Mouse (Mus musculus): ENCODE measurements around the gene Wdr70.

Wdr70 gene

DNA sequence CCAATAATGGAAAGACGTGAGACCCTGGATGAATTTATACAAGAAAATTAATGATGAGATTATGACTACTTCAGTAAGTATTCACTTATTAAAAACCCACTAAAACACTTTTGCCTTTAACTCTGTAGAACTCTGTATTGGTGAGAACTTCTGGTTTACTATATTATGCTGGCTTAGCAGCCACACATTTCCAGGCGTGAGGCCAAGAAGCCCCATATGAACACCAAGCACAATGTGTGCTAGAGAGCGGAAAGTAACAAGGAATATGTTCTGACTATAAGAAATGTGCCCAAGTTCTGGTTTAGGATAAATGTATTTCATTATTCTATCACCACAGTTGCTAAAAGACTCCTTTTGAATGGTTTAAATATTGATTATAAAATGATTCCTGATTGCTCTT, 68.4 kb downstream of the Wdr70 start:
- no peak for DNase-seq (ENCODE audit: low read depth)

DNA sequence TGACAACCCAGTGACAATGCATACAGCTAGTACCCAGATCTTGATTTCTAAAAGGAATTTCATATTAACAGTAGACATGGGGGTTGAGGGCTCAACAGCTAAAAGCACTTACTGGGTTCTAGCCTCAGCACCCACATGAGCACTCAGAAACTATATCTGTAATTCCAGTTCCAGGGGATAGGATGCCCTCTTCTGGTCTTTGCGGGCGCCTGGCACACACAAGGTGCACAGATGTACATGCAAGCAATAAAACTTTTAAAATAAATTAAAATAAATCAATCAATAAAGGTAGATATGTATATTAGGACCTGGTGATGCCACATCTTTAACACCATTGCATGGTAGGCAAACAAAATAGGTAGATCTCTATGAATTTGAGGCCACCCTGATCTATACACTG, 71.5 kb downstream of the Wdr70 start:
- peak; percentile 36 for DNase-seq (ENCODE audit: low read depth)

DNA sequence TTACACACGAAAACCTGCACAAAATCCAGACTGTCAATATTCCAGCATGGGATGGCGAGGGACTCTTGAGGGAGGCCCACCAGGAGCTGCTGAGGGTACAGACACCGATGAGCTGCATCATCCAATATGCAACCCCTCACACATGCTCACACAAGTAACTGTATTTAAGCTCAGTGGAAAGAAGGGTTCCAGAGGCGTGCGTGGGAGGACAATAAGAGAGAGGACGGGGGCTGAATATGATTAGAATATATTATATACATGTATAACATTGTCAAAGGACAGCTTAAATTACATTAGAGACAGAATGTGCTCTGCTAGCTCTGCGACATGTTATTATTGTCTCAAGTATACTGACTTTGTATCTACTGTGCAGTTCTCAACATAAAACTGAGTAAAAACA, 87.6 kb downstream of the Wdr70 start:
- no peak for DNase-seq (ENCODE audit: low read depth)

DNA sequence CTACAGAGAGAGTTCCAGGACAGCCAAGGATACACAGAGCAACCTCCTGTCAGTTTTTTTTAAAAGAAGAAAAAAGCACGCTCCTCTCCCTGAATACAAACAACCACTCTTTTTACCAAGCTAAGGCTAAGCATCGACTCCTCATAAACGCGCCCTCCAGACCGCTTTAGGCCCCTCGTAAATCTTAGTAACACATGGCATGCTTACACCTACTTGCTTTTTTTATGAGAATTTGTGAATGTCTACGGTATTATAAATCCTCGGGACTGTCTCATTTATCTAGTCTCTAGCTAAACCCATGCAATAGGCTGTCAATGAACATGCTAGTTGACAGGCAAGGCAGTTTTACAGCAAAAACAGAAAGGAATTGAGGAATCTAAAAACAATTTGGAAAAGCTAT, 91.6 kb downstream of the Wdr70 start:
- no peak for DNase-seq (ENCODE audit: low read depth)

DNA sequence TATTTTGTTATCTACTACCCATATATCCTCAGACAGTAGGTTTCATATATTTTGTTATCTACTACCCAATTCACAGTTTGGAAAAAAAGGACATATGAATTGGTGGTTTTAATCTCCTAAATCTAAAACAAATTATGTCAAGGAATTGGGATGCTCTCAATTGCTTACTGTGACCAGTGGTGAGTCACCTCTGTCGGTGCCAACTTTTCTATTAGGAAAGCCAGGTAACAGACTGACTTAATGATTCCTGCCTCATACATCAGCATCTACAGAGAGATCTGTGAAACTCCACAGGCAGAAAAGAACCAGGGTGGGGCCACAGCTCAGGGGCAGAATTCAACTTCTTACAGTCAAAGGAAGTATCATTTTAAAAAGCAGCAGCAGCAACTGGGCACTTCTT, 93.0 kb downstream of the Wdr70 start:
- DNase-seq (ENCODE audit: low read depth) = no peak

DNA sequence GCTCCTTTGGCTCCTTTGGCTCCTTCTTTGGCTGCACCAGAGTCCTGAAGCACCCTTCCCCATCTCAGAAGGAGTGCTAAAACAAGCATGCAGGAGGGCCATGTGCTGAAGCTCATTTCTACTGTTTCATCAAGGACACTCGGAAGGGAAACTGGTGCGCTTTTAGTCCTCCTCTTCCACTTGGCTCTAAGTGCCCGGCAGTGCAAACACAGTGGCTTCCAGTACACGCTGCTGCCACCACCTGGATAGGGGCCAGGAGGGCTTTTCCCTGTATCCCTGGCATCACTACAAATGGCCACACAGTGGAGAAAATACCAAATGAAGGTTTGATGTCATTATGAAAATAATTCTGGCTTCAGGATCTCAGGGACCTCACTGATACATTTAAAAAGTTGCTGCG, 93.5 kb downstream of the Wdr70 start:
- DNase-seq (ENCODE audit: low read depth) = no peak

DNA sequence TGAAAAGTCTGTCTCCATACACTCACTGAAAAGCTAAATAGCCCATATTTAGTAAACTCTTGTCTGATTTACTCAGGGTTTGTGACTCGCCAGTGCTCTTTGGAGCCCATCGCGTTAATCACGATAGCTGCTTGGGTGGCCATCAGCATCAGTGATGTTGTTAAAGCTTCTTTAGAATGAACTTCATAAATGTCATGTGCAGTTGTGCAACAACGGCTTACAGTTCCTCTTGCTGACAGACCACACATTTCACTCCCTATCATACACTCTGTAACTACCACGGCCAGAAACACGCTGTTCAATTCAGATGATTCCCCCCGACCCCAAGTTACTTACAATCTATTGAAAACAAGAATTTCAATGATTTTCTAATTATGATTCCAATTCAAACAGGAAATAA, 95.2 kb downstream of the Wdr70 start:
- DNase-seq (ENCODE audit: low read depth) = peak; percentile 44

DNA sequence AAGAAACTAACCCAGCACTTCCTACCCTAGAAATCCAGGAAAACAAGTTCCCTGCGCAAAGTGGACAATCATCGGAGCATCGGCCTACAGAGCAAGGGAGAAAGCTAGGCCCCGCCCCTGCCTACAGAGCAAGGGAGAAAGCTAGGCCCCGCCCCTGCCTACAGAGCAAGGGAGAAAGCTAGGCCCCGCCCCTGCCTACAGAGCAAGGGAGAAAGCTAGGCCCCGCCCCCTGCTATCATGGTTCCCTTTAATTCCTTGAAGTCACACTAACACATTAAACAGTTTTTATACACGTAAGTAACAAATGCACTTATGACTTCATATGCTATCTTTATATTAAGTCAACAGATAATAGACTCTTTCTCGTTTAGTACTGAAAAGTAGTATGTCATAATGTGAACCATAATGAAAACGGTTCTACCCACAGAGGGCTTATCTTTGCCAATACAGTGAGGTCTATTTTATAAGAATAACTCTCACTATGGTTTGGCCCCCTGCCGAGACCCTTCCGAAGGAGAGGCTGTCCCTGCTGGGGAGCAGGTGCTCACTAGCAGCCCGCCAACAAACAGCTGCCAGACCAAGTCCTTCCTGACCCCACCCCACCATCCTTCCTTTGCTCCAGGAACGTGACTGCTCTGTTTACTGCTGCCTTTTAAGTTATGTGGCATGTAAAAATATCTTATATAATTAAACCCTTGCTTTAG, 100.0 kb downstream of the Wdr70 start:
- peak; percentile 93 for DNase-seq (ENCODE audit: low read depth)

DNA sequence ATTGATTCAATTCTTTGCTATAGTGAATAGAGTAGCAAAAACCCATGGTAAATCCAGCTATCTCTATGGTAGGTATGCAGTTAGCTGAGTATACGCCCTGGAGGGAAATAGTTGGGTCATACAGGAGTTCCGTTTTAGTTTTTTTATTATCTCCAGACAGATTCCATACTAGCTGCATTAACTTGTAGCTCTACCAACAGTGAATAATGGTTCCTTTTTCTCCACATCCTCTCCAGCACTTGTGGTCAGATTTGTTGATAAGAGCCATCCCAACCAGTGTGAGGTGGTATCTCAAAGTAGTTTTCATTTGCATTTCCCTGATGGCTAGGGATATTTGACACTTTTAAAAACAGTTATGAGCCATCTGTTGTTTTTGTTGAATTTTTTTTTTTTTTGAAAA, 100.9 kb downstream of the Wdr70 start:
- peak; percentile 96 for DNase-seq (ENCODE audit: low read depth)

DNA sequence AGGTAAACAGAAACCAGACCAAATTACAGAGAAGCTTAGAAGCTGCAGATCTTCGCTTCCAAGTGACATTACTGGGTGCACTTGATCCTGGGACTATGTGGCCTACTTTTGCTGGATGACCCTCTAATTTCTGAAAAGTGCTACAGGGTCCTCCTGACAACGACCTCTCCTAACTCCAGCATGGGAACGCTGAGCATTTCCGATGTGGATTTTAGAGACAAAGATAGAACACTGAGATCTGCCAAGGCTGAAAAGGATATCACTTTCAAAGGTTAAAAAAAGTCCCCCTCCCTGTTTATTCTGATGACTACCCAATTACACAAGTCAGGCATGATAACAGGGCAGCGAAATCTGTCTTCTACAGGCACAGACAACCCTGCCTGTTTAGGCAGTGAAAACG, 105.3 kb downstream of the Wdr70 start:
- DNase-seq (ENCODE audit: low read depth) = no peak

DNA sequence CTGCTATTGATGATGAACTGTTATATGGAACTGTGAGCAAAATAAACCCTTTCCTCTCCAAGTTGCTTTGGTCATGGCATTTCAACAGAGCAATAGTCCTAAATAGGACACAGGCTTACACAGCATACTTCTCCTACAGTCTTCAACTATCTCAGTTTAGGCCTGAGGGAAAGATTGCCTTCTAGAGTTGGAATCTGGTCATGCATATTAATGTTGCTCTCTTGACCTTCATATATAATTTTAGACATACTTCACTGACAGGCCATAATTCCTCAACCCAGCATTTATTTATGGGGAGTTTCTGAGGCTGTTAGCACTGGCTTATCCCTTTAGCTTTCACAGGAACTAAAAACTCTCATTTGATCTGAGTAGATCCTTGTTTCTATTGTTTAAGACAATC, 108.9 kb downstream of the Wdr70 start:
- no peak for DNase-seq (ENCODE audit: low read depth)

DNA sequence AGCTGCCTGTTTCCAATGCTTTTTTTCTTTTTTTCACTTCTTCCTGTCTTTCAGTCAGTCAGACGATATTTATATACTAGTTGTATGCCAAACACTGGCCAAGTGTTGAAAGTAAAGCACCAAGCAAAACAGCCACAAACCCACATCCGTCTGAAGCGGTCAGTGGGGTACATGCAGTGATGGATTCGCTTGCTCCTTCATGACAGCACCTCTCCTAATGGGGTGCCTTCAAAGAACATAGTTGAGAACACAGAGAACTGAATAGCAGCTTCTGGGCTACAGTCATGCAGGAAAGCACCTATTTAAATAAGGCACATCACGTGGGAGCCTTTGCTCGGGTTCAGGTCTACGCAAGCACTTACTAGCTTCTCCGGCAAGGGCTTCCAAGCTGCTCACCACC, 111.6 kb downstream of the Wdr70 start:
- DNase-seq (ENCODE audit: low read depth) = no peak

DNA sequence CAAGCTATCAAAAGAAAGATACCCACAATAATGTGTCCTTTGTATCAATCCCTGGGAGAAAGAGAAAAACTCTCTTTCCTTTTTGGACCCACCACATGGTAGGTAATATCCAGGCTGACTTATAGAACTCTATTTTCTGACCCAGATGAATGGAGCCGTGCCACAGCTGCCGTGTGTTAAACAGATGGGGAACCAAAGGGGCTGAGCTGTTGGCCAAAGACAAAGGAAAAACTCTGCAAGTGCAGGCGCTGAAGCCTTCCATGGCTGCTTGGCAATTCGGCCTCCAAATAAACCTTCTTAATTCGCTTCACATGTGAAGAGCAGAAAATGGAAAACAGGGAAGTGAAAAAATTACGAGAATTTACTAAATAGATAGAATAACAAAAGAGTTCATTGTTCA, 112.7 kb downstream of the Wdr70 start:
- DNase-seq (ENCODE audit: low read depth) = no peak

DNA sequence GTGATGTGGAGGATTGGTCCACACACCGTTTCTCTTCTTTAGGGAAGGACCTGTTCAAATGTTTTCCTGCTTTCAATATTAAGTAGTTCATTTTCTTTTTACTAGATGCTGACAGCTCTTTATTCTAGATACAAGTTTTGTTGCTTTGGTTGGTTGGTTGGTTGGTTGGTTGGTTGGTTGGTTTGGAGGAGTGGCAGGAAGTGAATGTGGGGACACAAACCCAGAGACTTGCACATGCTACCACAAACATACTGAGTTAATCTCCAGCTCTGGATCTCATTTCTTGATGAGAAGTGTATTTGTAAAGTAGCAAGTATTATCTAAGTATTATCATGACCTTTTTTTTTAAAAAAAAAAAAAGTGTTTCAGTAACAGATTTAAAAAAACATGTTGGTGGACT, 120.4 kb downstream of the Wdr70 start:
- DNase-seq (ENCODE audit: low read depth) = peak; percentile 76

DNA sequence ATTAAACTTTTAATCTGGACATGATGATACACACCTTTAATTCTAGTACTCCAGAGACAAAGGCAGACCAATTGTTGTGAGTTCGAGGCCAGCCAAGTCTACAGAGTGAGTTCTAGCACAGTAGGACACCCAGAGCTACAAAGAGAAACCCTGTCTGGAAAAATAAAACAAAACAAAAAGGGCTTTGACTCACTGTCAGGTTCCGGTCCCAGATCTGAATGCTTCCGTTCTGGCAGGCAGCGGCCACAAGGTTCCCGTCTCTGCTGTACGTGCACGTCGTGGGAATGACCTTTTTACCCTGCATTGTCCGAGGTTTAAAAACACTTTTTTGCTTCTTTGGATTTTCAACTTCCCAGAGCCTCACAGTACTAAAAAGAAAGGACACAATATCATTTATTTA, 122.2 kb downstream of the Wdr70 start:
- DNase-seq (ENCODE audit: low read depth) = peak; percentile 53

DNA sequence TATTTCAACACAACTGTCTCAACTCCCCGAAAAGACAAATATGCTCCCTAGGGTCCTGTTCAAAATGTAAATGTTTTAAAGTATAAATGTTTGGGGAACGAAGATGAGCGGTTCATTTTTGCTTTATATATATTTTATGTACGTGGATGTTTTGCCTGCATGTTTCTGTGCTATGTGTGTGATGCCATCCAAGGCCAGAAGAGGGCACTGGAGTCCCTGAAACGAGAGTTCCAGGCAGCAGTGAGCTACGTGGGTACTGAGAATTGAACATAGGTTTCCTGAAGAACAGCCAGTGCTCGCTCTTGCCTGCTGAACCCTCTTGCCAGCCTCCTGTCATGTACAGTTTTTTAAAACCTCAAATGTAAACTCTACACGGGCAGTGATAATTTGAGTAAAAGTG, 124.6 kb downstream of the Wdr70 start:
- peak; percentile 50 for DNase-seq (ENCODE audit: low read depth)

DNA sequence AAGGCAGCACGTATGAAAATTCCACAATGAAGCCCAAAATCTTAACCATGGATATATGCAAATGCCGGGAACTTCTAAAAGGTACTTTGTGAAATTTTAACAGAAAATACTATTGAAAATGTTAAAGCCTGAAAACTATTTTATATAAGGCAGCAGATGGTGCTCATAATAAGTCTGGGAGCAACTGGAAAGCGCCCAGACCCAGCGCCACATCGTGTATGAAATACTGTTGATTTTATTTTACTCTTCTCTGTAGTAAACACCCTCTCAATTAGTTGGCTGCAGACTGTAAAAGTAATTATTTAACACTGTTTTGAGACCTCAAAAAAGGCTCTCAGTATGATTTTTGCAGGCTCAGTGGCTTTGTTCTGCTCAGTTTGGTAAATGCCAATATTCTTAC, 126.5 kb downstream of the Wdr70 start:
- no peak for DNase-seq (ENCODE audit: low read depth)

DNA sequence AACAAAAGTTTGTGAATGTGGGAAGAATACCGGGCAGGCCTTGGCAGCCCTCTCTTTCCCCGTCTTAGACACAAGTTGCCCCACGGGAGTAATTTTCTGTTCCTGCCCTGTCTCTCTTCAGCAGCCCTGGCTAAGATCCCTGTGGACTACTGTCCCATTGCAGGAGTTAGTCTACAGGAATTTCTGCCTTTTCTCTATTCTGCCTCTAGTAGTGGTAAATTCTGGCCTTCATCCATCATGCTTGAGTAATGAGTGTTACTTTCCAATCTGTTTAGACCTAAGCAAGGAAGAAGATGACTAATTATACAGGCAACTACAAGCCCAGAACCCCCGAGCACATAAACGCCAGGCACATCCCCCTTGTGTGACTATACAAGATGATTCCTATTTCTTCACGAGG, 136.2 kb downstream of the Wdr70 start:
- no peak for DNase-seq (ENCODE audit: low read depth)

DNA sequence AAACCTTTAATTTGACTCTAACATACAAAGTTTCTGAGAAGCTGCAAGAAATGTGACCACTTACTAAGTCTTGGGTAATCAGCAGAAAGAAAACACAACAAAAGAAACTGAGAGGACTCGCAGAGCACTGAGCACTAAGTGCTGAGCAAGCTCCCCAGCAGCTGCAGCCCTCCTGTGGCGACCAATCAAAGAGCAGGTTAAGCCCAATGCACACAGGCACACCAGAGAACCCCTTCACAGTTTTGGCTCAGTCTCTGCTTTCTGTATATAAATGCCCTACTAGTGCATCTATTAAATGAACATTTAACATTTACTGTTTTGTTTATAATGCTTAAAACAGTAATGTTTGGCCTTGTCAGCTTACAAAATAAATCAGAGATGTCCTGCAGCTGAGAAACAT, 137.5 kb downstream of the Wdr70 start:
- DNase-seq (ENCODE audit: low read depth) = no peak

DNA sequence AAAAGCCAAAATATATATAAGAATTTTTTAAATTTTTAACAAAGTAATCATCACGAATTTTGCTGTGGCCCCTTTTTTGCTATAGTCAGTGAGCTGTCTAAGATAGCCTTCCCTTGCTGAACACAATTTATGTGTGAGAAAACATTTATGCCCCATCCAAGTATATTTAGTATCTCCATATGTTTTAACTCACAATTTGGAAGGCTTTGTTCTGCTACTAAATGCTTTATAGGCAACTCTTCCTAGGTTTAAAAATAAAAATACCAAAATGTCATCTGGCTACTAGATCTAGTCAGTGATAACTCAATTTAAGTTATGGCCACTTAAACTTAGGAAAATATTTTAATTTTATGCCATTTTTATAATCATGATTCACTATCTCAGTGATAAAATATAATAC, 142.1 kb downstream of the Wdr70 start:
- no peak for DNase-seq (ENCODE audit: low read depth)

DNA sequence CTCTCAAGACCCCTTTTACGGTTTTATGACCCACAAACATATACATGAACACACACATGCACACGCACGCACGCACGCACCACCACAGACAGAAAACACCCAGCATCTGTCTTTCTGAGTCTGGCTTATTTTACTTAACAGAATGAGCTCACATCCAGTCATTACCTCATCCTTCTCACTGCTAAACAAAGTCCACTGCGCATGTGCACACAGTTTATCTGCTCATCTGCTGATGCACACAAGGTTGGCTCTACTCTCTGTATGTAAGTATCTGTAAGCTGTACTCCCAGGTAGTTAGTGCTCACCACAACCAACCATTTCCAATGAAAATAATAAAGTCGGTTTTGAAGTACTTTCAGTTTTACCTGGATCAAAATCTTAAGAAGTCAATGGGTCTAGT, 148.4 kb downstream of the Wdr70 start:
- DNase-seq (ENCODE audit: low read depth) = no peak

DNA sequence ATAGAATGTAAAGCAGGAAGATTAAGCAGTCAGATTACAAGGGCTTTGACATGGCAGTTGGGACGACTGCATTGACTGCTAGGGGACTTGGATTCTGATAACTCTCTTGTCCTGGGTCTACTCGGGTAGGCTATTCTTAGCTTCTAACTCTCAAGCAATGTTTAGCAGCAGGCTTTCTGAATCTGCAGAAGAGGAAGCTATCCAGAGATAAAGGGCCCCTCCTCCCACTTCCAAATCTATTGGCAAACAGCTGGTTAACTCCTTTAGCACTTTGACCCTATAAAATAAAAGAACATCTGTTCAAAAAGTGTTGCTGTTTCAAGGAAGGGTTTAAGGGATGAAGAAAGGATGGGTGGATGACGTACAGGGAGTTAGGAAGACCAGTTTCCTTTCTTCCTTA, 157.3 kb downstream of the Wdr70 start:
- DNase-seq (ENCODE audit: low read depth) = no peak

DNA sequence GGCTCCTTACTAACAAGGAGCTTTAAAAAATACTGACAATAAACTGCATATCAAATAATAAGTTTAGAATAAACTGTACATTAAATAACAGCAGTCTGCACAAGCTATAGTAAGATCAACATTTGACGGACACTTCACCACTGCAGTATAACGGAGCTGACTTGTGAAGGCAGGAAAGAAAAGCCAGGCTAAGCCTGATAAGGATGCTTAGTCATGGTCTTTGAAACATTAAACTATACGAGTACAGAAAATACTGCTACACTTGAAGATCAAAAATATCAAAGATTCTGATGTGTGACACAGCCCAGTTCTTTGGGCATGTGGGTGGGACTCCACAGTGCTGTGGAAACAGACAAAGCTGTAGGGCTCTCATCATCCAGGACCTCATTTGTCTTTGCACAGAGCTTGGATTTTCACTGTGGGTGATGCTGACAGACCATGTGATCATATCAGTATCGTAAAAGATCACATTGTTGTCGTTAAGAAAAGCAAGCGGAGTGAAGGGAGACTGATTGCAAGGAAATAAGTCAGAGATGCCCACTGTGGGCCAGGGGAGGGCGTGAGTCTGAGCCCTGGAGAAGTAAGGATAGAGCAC, 163.3 kb downstream of the Wdr70 start:
- peak; percentile 53 for DNase-seq (ENCODE audit: low read depth)

DNA sequence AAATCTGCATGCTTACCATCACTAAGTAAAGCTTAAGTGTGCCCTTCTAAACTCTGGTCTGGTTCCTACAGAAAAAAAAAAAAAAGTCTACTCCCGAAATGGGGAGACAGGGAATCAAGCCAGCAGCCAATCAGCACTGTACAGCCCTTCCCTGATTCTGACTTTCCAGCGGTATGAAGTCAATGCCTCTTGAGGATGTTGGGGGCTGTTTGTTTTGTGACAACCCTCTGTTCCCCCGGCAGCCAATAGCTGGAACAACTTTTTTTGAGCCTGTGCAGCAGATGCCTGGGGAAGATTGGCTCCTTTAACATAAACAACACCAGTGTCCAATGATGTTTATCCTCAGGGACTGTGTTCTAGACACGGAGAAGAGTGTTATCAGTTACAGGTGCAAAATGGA, 164.4 kb downstream of the Wdr70 start:
- no peak for DNase-seq (ENCODE audit: low read depth)

Data from 416B (cell line).